In the genomic region with DNA sequence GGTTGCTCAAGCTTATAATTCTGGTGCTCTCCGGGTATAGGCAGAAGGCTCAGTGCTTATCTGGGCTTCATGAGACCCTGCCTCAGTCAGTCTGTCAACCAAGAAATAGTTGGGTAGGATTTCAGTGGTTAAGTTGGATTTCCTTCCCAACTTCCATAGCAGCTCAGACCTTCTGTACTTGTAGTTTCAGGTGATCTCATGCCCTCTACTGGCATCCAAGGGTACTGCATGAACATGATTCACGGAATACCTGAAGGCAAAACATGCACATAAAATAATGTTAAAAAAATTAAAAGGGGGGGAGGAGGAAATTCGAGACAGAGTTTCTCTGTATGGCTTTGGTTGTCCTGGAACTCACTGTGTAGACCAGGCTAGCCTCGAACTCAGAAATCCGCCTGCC, we compare ENCODE assay signal across 8 mouse cellular contexts. TPM values are rescaled to one million over a fixed set of nuclear protein-coding genes. Genes with fewer than 3 reads are reported as not detected.
DNase-seq lines count a peak whose midpoint lies in the region; ATAC-seq and TF ChIP-seq lines count a peak whose summit lies in the region.

No protein-coding gene starts in this region.

- no peak for TF ChIP-seq EP300 in MEL (IDR thresholded peaks at IDR 0.05; ENCODE audit: low read depth in 1 of 2, low read length in 2 of 2)

- H3K4me3 ChIP-seq in MEL (ENCODE audit: control insufficient read depth in 1 of 2, insufficient read depth in 1 of 2, low read depth in 2 of 2, low read length in 2 of 2) = no peak overlapping the region
- H3K4me3 ChIP-seq in thymus, adult 2 months (ENCODE audit: control insufficient read depth, insufficient read depth, low read length) = no peak overlapping the region

- no peaks in the 10 kb centered on the region for H3K27me3 ChIP-seq in MEL (ENCODE audit: control insufficient read depth in 1 of 2, insufficient read depth in 2 of 2, low read length in 2 of 2)
- H3K27me3 ChIP-seq in thymus, adult 2 months (ENCODE audit: control insufficient read depth, insufficient read depth, low read length) = no peaks in the 10 kb centered on the region

- 56% methylated on average over 5 of the region's 5 CpGs for WGBS in thymus, adult 2 months

- peaks cover 0 to 2% of the 10 kb centered on the region in 2 experiments; a peak in 1 of 4 replicates for H3K4me1 ChIP-seq in MEL (ENCODE audit: control insufficient read depth in 1 of 2, insufficient read depth in 2 of 2, low read length in 2 of 2)
- H3K4me1 ChIP-seq in thymus, adult 2 months (replicated peaks; ENCODE audit: control insufficient read depth, insufficient read depth, low read length) = no peaks in the 10 kb centered on the region

- no peak for ATAC-seq in frontal cortex, adult (ENCODE audit: low TSS enrichment)

- H3K9ac ChIP-seq in MEL (ENCODE audit: control insufficient read depth, low read depth, low read length, poor library complexity, severe bottlenecking) = no peak overlapping the region

- no peak for TF ChIP-seq POLR2A in MEL (IDR thresholded peaks at IDR 0.05; ENCODE audit: control insufficient read depth in 1 of 2, insufficient read depth in 1 of 2, low read depth in 1 of 2, low read length in 2 of 2, poor library complexity in 1 of 2)
- TF ChIP-seq POLR2A in thymus, adult 2 months (IDR thresholded peaks at IDR 0.05; ENCODE audit: control insufficient read depth, extremely low read depth, insufficient read depth, low read length, poor library complexity) = no peak

- peak; percentile 56 to 90 for DNase-seq in frontal cortex, adult 2 months (ENCODE audit: extremely low spot score in 1 of 2, low spot score in 1 of 2)
- peak; percentile 75 for DNase-seq in MEL (ENCODE audit: low read depth, low spot score)
- peak; percentile 89 for DNase-seq in cerebellum, adult 9-10 months
- DNase-seq in gastrocnemius, postnatal 4 days (ENCODE audit: low spot score in 2 of 2) = peak; percentile 22 to 52
- peak; percentile 26 to 81 for DNase-seq in layer of hippocampus, postnatal 25 days (ENCODE audit: extremely low spot score in 1 of 2, low spot score in 1 of 2)
- peak; percentile 42 to 55 for DNase-seq in natural killer cell, adult 2 months (ENCODE audit: low spot score in 2 of 2)
- peak; percentile 71 for DNase-seq in thymus, adult 2 months

- H3K36me3 ChIP-seq in MEL (ENCODE audit: control insufficient read depth in 1 of 2, insufficient read depth in 2 of 2, low read length in 2 of 2) = peaks cover 9 to 11% of the 10 kb centered on the region in 2 experiments
- peaks cover 21% of the 10 kb centered on the region for H3K36me3 ChIP-seq in thymus, adult 2 months (ENCODE audit: control insufficient read depth, insufficient read depth, low read length)

- H3K27ac ChIP-seq in MEL (ENCODE audit: control insufficient read depth, low read depth, low read length) = no peak overlapping the region
- H3K27ac ChIP-seq in thymus, adult 2 months (ENCODE audit: control insufficient read depth, insufficient read depth, low read length) = no peak overlapping the region

- H3K9me3 ChIP-seq in MEL (replicated peaks; ENCODE audit: insufficient read depth, low read length) = no peaks in the 10 kb centered on the region

- peaks cover 16% of the 10 kb centered on the region for H3K79me2 ChIP-seq in MEL (ENCODE audit: control insufficient read depth, insufficient read depth, low read length, poor library complexity)

- TF ChIP-seq CTCF in MEL (IDR thresholded peaks at IDR 0.05 in 2 of 3, conservative IDR thresholded peaks at IDR 0.05 in 1 of 3; ENCODE audit: control insufficient read depth in 1 of 3, insufficient read depth in 1 of 3, low read depth in 2 of 3, low read length in 3 of 3, poor library complexity in 1 of 3, severe bottlenecking in 1 of 3) = peak; percentile 46 to 88 (median 84)
- no peak for TF ChIP-seq CTCF in thymus, adult 2 months (IDR thresholded peaks at IDR 0.05; ENCODE audit: borderline replicate concordance, control insufficient read depth, extremely low read depth, insufficient read depth, low read length, poor library complexity)

- peak; percentile 75 for TF ChIP-seq RAD21 in MEL (IDR thresholded peaks at IDR 0.05; ENCODE audit: low read depth, low read length)

TF ChIP-seq in MEL, 35 proteins besides CTCF, POLR2A, EP300 and RAD21:
- no peak for TF ChIP-seq E2F4 (IDR thresholded peaks at IDR 0.05; ENCODE audit: borderline replicate concordance, low read depth, low read length)
- 0 out of 2 replicates have a peak, but pooled peaks have one; percentile 24 for TF ChIP-seq MXI1 (IDR thresholded peaks at IDR 0.05; ENCODE audit: low read depth, low read length)
- TF ChIP-seq SIN3A (IDR thresholded peaks at IDR 0.05; ENCODE audit: low read length) = peak; percentile 26; the same call in 1 of the 2 replicates
- TF ChIP-seq MEF2A (IDR thresholded peaks at IDR 0.05; ENCODE audit: extremely low read depth, insufficient replicate concordance, low read depth, low read length, poor library complexity, severe bottlenecking) = no peak
- TF ChIP-seq SMC3 (IDR thresholded peaks at IDR 0.05; ENCODE audit: low read depth, low read length) = peak; percentile 79
- peak; percentile 68 for TF ChIP-seq ZC3H11A (IDR thresholded peaks at IDR 0.05; ENCODE audit: low read depth, low read length)

RNA-seq across cellular contexts. Expression of a gene that starts 2.8 kb away (rescaled TPM):
- polyA plus RNA-seq in frontal cortex, adult 2 months (2012; rRNA removed) = 27.8 and 30.5 TPM in 2 replicates
- 41.2 and 50.3 TPM in 2 replicates for total RNA-seq in MEL (2012; rRNA removed)
- polyA plus RNA-seq in MEL (2012; ENCODE audit: insufficient read depth in 1 of 2, insufficient read length in 2 of 2, low read depth in 1 of 2, low replicate concordance in 2 of 2, missing spikeins in 1 of 2) = 10 to 100 TPM in 1 of 2 experiments, not detected in 1; 37.6 TPM
- total RNA-seq in gastrocnemius, postnatal 4 days (2021) = 10 to 100 TPM; 12.4 to 13.2 TPM
- total RNA-seq in layer of hippocampus, postnatal 25 days (2021) = 10 to 100 TPM; 26.0 to 27.9 TPM
- polyA plus RNA-seq in thymus, adult 2 months (2012; rRNA removed) = 9.1 and 11.7 TPM in 2 replicates

RNA-seq across cellular contexts. Expression of a gene that starts 29.3 kb away (rescaled TPM):
- polyA plus RNA-seq in frontal cortex, adult 2 months (2012; rRNA removed) = 74.7 and 88.9 TPM in 2 replicates
- total RNA-seq in MEL (2012; rRNA removed) = 9.9 and 10.3 TPM in 2 replicates
- 10 to 100 TPM in 1 of 2 experiments, not detected in 1; 13.6 TPM for polyA plus RNA-seq in MEL (2012; ENCODE audit: insufficient read depth in 1 of 2, insufficient read length in 2 of 2, low read depth in 1 of 2, low replicate concordance in 2 of 2, missing spikeins in 1 of 2)
- total RNA-seq in gastrocnemius, postnatal 4 days (2021) = 10 to 100 TPM; 26.2 to 28.5 TPM
- 10 to 100 TPM; 84.9 to 86.9 TPM for total RNA-seq in layer of hippocampus, postnatal 25 days (2021)
- polyA plus RNA-seq in thymus, adult 2 months (2012; rRNA removed) = 51.5 and 60.0 TPM in 2 replicates

Comparison
In these comparisons a context has a peak if more than half of its experiments do, and no peak if none do; other contexts are left out.
1. DNase-seq: peak in every context shown above with its lines; median percentile 89 in cerebellum, adult 9-10 months; 75 in MEL; 73 in frontal cortex, adult 2 months; 71 in thymus, adult 2 months; 54 in layer of hippocampus, postnatal 25 days; 48 in natural killer cell, adult 2 months; 37 in gastrocnemius, postnatal 4 days.